Mouse (Mus musculus) CH12.LX (cell line): ENCODE measurements at regions not wholly inside any gene's neighbourhood (a gene's known extent, or its start where the extent isn't known, plus 50 kb on each side); places are given as distances from the start of the nearest gene placed in this dataset.

Source experiments
- DNase-seq: peaks from one replicate; pipeline ENCODE4 v3.0.0-alpha.2; 2013; ENCODE audit errors: extremely low read depth
- H3K27ac ChIP-seq: 2 replicates; pipeline ENCODE4 v1.5.1; 2012; ENCODE audit warnings: low read depth, mild to moderate bottlenecking, control low read depth, moderate library complexity; ENCODE audit not compliant: insufficient read depth
- H3K27me3 ChIP-seq: replicated peaks from 2 replicates; pipeline ENCODE3; 2012; ENCODE audit warnings: inconsistent platforms
- H3K36me3 ChIP-seq, 2 experiments: replicated peaks in 1 of 2; 2 replicates each; pipeline versions ENCODE3 to v1.6.1; 2012; ENCODE audit warnings: inconsistent platforms in 1 of 2, low read length in 1 of 2, mild to moderate bottlenecking in 1 of 2, mixed read lengths in 1 of 2, moderate library complexity in 1 of 2; ENCODE audit not compliant: control insufficient read depth in 1 of 2, insufficient read depth in 1 of 2
- H3K4me1 ChIP-seq, 2 experiments: 2 replicates each; pipeline ENCODE4 v1.6.1; 2012; ENCODE audit warnings: inconsistent platforms in 1 of 2, moderate library complexity in 1 of 2; ENCODE audit not compliant: insufficient read depth in 2 of 2, control insufficient read depth in 1 of 2
- H3K4me2 ChIP-seq: 2 replicates; pipeline ENCODE4 v1.6.1; 2012; ENCODE audit warnings: low read depth, mild to moderate bottlenecking, control low read depth; ENCODE audit not compliant: poor library complexity, insufficient read depth, severe bottlenecking
- H3K4me3 ChIP-seq, 3 experiments: fragments of 150-350 bp in 1 of 3; sonication (generic) in 1 of 3; replicated peaks in 1 of 3; 2 replicates each; pipeline versions ENCODE3 to v1.5.1; 2011 to 2012; ENCODE audit warnings: low read depth in 2 of 3, low read length in 2 of 3, mild to moderate bottlenecking in 2 of 3, moderate library complexity in 2 of 3, control low read depth in 1 of 3, improper control_type of control experiment in 1 of 3, inconsistent platforms in 1 of 3, mixed read lengths in 1 of 3; ENCODE audit not compliant: poor library complexity in 1 of 3
- H3K79me2 ChIP-seq: replicated peaks from 2 replicates; pipeline ENCODE4 v1.6.1; 2012; ENCODE audit warnings: mild to moderate bottlenecking, moderate library complexity; ENCODE audit not compliant: control insufficient read depth, poor library complexity, insufficient read depth, severe bottlenecking; ENCODE audit errors: extremely low read depth
- H3K9ac ChIP-seq: 2 replicates; pipeline ENCODE4 v1.6.1; 2012; ENCODE audit warnings: low read depth, mild to moderate bottlenecking, control low read depth, moderate library complexity; ENCODE audit not compliant: insufficient read depth
- H3K9me3 ChIP-seq: replicated peaks from 2 replicates; pipeline ENCODE3; 2012; ENCODE audit warnings: low read length, inconsistent platforms, mixed read lengths
- BHLHE40 ChIP-seq: IDR thresholded peaks from 2 replicates; pipeline ENCODE4 v1.6.1; 2011; ENCODE audit warnings: mild to moderate bottlenecking, low read depth, low read length, improper control_type of control experiment
- CHD2 ChIP-seq: IDR thresholded peaks from 2 replicates; pipeline ENCODE4 v1.6.1; 2011; ENCODE audit warnings: low read length, improper control_type of control experiment
- CTCF ChIP-seq, 2 experiments: IDR thresholded peaks in 1 of 2; conservative IDR thresholded peaks in 1 of 2; 2 replicates each; pipeline ENCODE4 v1.5.1; 2011 to 2012; ENCODE audit warnings: low read depth in 2 of 2, low read length in 2 of 2, improper control_type of control experiment in 1 of 2, inconsistent platforms in 1 of 2, mild to moderate bottlenecking in 1 of 2, moderate library complexity in 1 of 2
- ELF1 ChIP-seq: IDR thresholded peaks from 2 replicates; pipeline ENCODE4 v1.6.1; 2014; ENCODE audit warnings: low read depth, mild to moderate bottlenecking, inconsistent platforms, low read length, improper control_type of control experiment
- HCFC1 ChIP-seq: IDR thresholded peaks from 2 replicates; pipeline ENCODE4 v1.6.1; 2012; ENCODE audit warnings: low read depth, mild to moderate bottlenecking, inconsistent platforms, low read length, improper control_type of control experiment
- JUN ChIP-seq: IDR thresholded peaks from 2 replicates; pipeline ENCODE4 v1.6.1; 2011; ENCODE audit warnings: low read depth, mild to moderate bottlenecking, low read length, improper control_type of control experiment, moderate library complexity; ENCODE audit not compliant: insufficient read depth
- MAX ChIP-seq: IDR thresholded peaks from 2 replicates; pipeline ENCODE4 v1.6.1; 2011; ENCODE audit warnings: low read length, improper control_type of control experiment
- MEF2A ChIP-seq: IDR thresholded peaks from 2 replicates; pipeline ENCODE4 v1.6.1; 2014; ENCODE audit warnings: low read depth, mild to moderate bottlenecking, inconsistent platforms, low read length, improper control_type of control experiment, borderline replicate concordance
- MYC ChIP-seq: IDR thresholded peaks from 2 replicates; pipeline ENCODE4 v1.6.1; 2011; ENCODE audit warnings: low read depth, mild to moderate bottlenecking, improper control_type of control experiment, low read length
- NRF1 ChIP-seq: IDR thresholded peaks from 2 replicates; pipeline ENCODE4 v1.6.1; 2014; ENCODE audit warnings: low read depth, mild to moderate bottlenecking, inconsistent platforms, low read length, improper control_type of control experiment, moderate library complexity
- POLR2A ChIP-seq: IDR thresholded peaks from 2 replicates; pipeline ENCODE4 v1.6.1; 2011; ENCODE audit warnings: low read depth, mild to moderate bottlenecking, improper control_type of control experiment, low read length
- RAD21 ChIP-seq: IDR thresholded peaks from 2 replicates; pipeline ENCODE4 v1.6.1; 2011; ENCODE audit warnings: low read depth, mild to moderate bottlenecking, low read length, improper control_type of control experiment, moderate library complexity
- SMC3 ChIP-seq: IDR thresholded peaks from 2 replicates; pipeline ENCODE4 v1.6.1; 2011; ENCODE audit warnings: low read depth, low read length, improper control_type of control experiment
- TBP ChIP-seq: conservative IDR thresholded peaks from 2 replicates; pipeline ENCODE4 v1.6.1; 2011; ENCODE audit warnings: low read depth, low read length, improper control_type of control experiment
- UBTF ChIP-seq: IDR thresholded peaks from 2 replicates; pipeline ENCODE4 v1.6.1; 2012; ENCODE audit warnings: low read depth, mild to moderate bottlenecking, inconsistent platforms, low read length, improper control_type of control experiment, moderate library complexity
- USF1 ChIP-seq: IDR thresholded peaks from 2 replicates; pipeline ENCODE4 v1.6.1; 2014; ENCODE audit warnings: low read depth, mild to moderate bottlenecking, inconsistent platforms, low read length, improper control_type of control experiment
- ZMIZ1 ChIP-seq: IDR thresholded peaks from 2 replicates; pipeline ENCODE4 v1.6.1; 2012; ENCODE audit warnings: low read depth, mild to moderate bottlenecking, inconsistent platforms, low read length, improper control_type of control experiment
- ZNF384 ChIP-seq: IDR thresholded peaks from 2 replicates; pipeline ENCODE4 v1.6.1; 2012; ENCODE audit warnings: low read depth, low read length, improper control_type of control experiment, inconsistent platforms
- dilution Hi-C: fragments of 300-500 bp; cut with MboI; formaldehyde crosslinking; loops from 2 replicates; pipeline ENCODE4 v1.14.3; 2020; ENCODE audit warnings: low sequenced_read_pairs; ENCODE audit not compliant: extremely low pct_unique_long_range_greater_than_20kb, extremely low pct_ligation_motif_present
- in situ Hi-C: fragments of 300-500 bp; cut with MboI; formaldehyde crosslinking; loops from 3 replicates; pipeline ENCODE4 v1.14.3; 2019; ENCODE audit warnings: low sequenced_read_pairs, low pct_ligation_motif_present, low pct_unique_long_range_greater_than_20kb, mixed read lengths

GRCm38 (mm10) chr2:45346358-45346757 is 229.2 kb upstream of the Zeb2 start:
- DNase-seq: no peak
- no peaks in the 10 kb centered on the region for H3K9me3 ChIP-seq
- TF ChIP-seq ZNF384: no peak
- TF ChIP-seq JUN: no peak
- no peak for TF ChIP-seq RAD21
- no peak for TF ChIP-seq ZMIZ1
- TF ChIP-seq USF1: no peak
- no peak for TF ChIP-seq ELF1
- no peak for TF ChIP-seq MYC
- no peak for TF ChIP-seq HCFC1
- TF ChIP-seq SMC3: no peak
- TF ChIP-seq POLR2A: no peak
- TF ChIP-seq NRF1: no peak
- no peak for TF ChIP-seq UBTF
- no peak overlapping the region for H3K4me3 ChIP-seq
- dilution Hi-C loops: no loop called here
- no peaks in the 10 kb centered on the region for H3K36me3 ChIP-seq
- H3K4me1 ChIP-seq: peaks cover 0 to 2% of the 10 kb centered on the region in 2 experiments; a peak in 1 of 4 replicates
- in situ Hi-C loops: no loop called here
- H3K79me2 ChIP-seq: no peaks in the 10 kb centered on the region
- no peak overlapping the region for H3K9ac ChIP-seq
- H3K27ac ChIP-seq: no peak overlapping the region
- no peaks in the 10 kb centered on the region for H3K27me3 ChIP-seq
- no peak overlapping the region for H3K4me2 ChIP-seq

GRCm38 (mm10) chr2:45339866-45340265 is 222.7 kb upstream of the Zeb2 start:
- H3K4me1 ChIP-seq: no peaks in the 10 kb centered on the region
- H3K36me3 ChIP-seq: no peaks in the 10 kb centered on the region
- no peak for TF ChIP-seq CTCF (conservative IDR thresholded peaks at IDR 0.05 in 1 of 2, IDR thresholded peaks at IDR 0.05 in 1 of 2; ENCODE audit: low read depth in 2 of 2, low read length in 2 of 2)
- TF ChIP-seq MAX: no peak
- no peak for TF ChIP-seq HCFC1
- no peak for TF ChIP-seq MEF2A
- TF ChIP-seq SMC3: no peak
- no peak for TF ChIP-seq BHLHE40
- TF ChIP-seq CHD2: no peak
- no peak for TF ChIP-seq TBP
- no peak for TF ChIP-seq ZMIZ1
- H3K9me3 ChIP-seq: peaks cover 3% of the 10 kb centered on the region
- no peak overlapping the region for H3K9ac ChIP-seq
- no peak overlapping the region for H3K4me3 ChIP-seq
- DNase-seq: no peak
- H3K4me2 ChIP-seq: no peak overlapping the region
- dilution Hi-C loops: no loop called here
- in situ Hi-C loops: no loop called here
- no peak overlapping the region for H3K27ac ChIP-seq
- H3K27me3 ChIP-seq: no peaks in the 10 kb centered on the region
- no peaks in the 10 kb centered on the region for H3K79me2 ChIP-seq
